Mouse (Mus musculus): Measurements from ENCODE around the gene Taf10.

GRCm38 (mm10) chr7:105751491-105752433 is 7.6 kb upstream of the Taf10 start, which contains the start of gene Tpp1:
- TF ChIP-seq CTCF (IDR thresholded peaks at IDR 0.05; ENCODE audit: borderline replicate concordance, insufficient read depth, low read length), result no peak
- TF ChIP-seq POLR2A (IDR thresholded peaks at IDR 0.05; ENCODE audit: low read depth, low read length), result peak; percentile 84

Measured in embryonic fibroblast, embryonic 13.5 days (primary cell).